Mouse (Mus musculus): ENCODE measurements around the gene Ddb2. TPM values are rescaled to one million over a fixed set of nuclear protein-coding genes. Genes with fewer than 3 reads are reported as not detected.
"Not testable (repeated sequence)": the region's sequence is repeated elsewhere in the genome, so short reads cannot be mapped to it uniquely, and the experiment has no call there.

The Ddb2 gene
- polyA plus RNA-seq, 1 experiment from 2014 or later: 5.5 TPM

GRCm38 (mm10) chr2:91252512-91252911 is 15.7 kb upstream of the Ddb2 start:
- Histone ChIP-seq H3K27me3 (peaks cover 61% of the 10 kb centered on the region), H3K9ac (no peak overlapping the region), H3K4me2 (no peak overlapping the region), H3K27ac (no peak overlapping the region), H3K4me1 (replicated peaks) (peaks cover 19% of the 10 kb centered on the region), H3K4me3 (replicated peaks) (no peak overlapping the region), H3K9me3 (replicated peaks) (no peaks in the 10 kb centered on the region), H3K36me3 (no peaks in the 10 kb centered on the region)
- no peak for ATAC-seq (ENCODE audit: low read depth)
- DNase-seq: no peak
- WGBS (ENCODE audit: insufficient replicate concordance): 48% methylated on average over 4 of the region's 4 CpGs

DNA sequence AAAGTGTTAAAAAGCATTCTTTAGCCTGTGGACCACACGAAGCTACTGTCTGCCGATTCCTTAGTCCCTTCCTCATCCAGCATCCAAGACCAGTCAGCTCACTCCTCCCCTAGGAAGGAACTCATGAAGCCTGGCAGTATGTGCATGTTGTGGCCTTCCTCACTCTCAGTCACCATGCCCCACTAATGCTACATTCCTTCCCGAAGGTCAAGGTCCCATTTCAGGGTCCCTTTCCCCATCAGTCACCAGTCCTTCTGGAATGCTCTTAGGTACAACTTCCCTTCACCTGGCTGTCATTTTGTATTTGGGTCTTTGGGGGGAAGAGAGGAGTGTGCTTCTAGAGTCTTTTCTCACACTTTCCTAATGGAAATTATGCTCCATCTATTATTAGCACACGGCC is 15.2 kb upstream of the Ddb2 start:
- DNase-seq (no peak), ATAC-seq (ENCODE audit: low read depth) (no peak)
- no peak overlapping the region for H3K9ac ChIP-seq
- H3K4me3 ChIP-seq (replicated peaks): no peak overlapping the region
- H3K27ac ChIP-seq: no peak overlapping the region
- no peak overlapping the region for H3K4me2 ChIP-seq
- no peaks in the 10 kb centered on the region for H3K9me3 ChIP-seq (replicated peaks)
- WGBS (ENCODE audit: insufficient replicate concordance): 49% methylated on average over 4 of the region's 4 CpGs
- no peaks in the 10 kb centered on the region for H3K36me3 ChIP-seq
- peaks cover 56% of the 10 kb centered on the region for H3K27me3 ChIP-seq
- peaks cover 14% of the 10 kb centered on the region for H3K4me1 ChIP-seq (replicated peaks)

DNA sequence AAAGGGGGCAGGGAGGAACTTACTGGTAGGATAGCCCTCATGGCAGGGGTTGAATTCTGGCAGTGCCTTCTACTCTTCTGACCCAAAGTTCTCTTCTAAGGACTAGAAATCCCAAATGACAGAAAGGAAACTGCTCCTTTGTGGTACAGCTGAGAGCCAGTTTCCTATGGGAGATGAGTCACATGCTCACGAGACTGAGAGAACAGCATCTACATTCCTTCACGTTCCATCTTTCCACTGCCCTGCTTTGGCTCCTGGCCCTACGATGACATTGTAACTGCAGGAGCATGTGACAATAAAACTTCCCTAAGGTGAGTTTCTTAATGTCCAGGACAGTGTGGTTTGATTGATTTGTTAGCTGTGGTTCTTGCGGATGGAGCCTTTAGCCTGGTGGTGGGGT is 11.6 kb upstream of the Ddb2 start:
- H3K9me3 ChIP-seq (replicated peaks): no peaks in the 10 kb centered on the region
- H3K27me3 ChIP-seq: peaks cover 20% of the 10 kb centered on the region
- no peak overlapping the region for H3K27ac ChIP-seq
- H3K9ac ChIP-seq: no peak overlapping the region
- 77% methylated on average over 4 of the region's 4 CpGs for WGBS (ENCODE audit: insufficient replicate concordance)
- ATAC-seq (ENCODE audit: low read depth) (no peak), DNase-seq (no peak)
- H3K36me3 ChIP-seq: no peaks in the 10 kb centered on the region
- no peak overlapping the region for H3K4me3 ChIP-seq (replicated peaks)
- H3K4me1 ChIP-seq (replicated peaks): peaks cover 23% of the 10 kb centered on the region
- H3K4me2 ChIP-seq: no peak overlapping the region

DNA sequence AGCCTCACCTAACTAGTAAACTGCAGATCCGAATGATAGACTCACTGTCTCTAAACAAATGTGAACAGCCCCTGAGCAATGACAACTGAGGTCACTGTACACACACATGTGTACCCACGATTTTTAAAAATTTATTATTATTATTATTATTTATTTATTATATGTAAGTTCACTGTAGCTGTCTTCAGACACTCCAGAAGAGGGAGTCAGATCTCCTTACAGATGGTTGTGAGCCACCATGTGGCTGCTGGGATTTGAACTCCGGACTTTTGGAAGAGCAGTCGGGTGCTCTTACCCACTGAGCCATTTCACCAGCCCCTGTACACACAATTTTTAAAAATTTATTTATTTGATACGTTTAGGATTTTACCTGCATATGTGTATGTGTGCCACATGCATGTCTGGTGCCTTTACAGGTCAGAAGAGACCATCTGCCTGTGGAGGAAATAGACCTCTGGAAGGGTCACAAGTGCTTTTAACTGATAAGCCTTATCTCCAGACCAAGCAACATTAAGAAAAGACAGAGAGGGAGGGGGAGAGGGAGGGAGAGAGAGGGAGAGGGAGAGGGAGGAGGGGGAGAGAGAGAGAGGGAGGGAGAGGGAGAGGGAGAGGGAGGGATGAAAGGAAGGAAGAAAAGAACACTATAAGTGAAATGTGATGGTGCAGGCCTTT is 7.9 kb upstream of the Ddb2 start:
- H3K9ac ChIP-seq: 0 out of 2 replicates have a peak overlapping the region, but pooled peaks have one; percentile 11
- H3K36me3 ChIP-seq: no peaks in the 10 kb centered on the region
- ATAC-seq (ENCODE audit: low read depth) (peak; percentile 90), DNase-seq (peak; percentile 54)
- H3K9me3 ChIP-seq (replicated peaks): no peaks in the 10 kb centered on the region
- peak overlapping the region; percentile 67 for H3K27ac ChIP-seq
- H3K4me3 ChIP-seq (replicated peaks): no peak overlapping the region
- H3K4me2 ChIP-seq: no peak overlapping the region
- H3K27me3 ChIP-seq: no peaks in the 10 kb centered on the region
- H3K4me1 ChIP-seq (replicated peaks): peaks cover 38% of the 10 kb centered on the region
- 33% methylated on average over 5 of the region's 5 CpGs for WGBS (ENCODE audit: insufficient replicate concordance)

- Histone ChIP-seq H3K9me3 (replicated peaks) (no peaks in the 10 kb centered on the region), H3K9ac (0 out of 2 replicates have a peak overlapping the region, but pooled peaks have one; percentile 20), H3K27me3 (no peaks in the 10 kb centered on the region), H3K36me3 (no peaks in the 10 kb centered on the region), H3K27ac (0 out of 2 replicates have a peak overlapping the region, but pooled peaks have one; percentile 36), H3K4me2 (no peak overlapping the region), H3K4me3 (replicated peaks) (no peak overlapping the region), H3K4me1 (replicated peaks) (peaks cover 38% of the 10 kb centered on the region)
- DNase-seq (no peak), ATAC-seq (ENCODE audit: low read depth) (no peak)
- whole genome bisulfite sequencing (ENCODE audit: insufficient replicate concordance): 74% methylated on average over 3 of the region's 3 CpGs
These were observed 6.6 kb upstream of the Ddb2 start for GRCm38 (mm10) chr2:91243416-91243815.

DNA sequence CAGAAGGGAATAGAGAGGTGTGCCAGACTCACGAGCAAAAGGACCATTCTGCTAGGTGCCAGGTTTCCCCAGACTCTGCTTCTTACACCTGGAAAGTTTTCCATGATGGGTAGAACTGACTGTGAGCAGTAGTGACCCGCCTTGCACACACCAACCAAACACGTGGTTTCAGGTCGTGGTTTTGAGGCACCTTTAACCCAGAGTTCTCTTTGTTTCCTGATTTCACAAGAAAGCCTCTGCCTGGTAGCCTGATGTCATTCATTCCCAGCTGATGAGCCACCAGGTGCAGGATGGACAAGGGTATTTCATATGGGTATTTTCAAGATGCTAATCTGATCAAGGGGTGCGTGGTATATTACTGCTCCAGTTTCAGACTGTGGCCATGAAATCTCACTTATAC is 5.8 kb upstream of the Ddb2 start:
- WGBS (ENCODE audit: insufficient replicate concordance): 29% methylated on average over 5 of the region's 5 CpGs
- DNase-seq: no peak
- 0 out of 2 replicates have a peak, but pooled peaks have one; percentile 18 for ATAC-seq (ENCODE audit: low read depth)
- no peaks in the 10 kb centered on the region for H3K36me3 ChIP-seq
- no peaks in the 10 kb centered on the region for H3K27me3 ChIP-seq
- H3K4me2 ChIP-seq: no peak overlapping the region
- no peak overlapping the region for H3K9ac ChIP-seq
- H3K4me1 ChIP-seq (replicated peaks): peaks cover 42% of the 10 kb centered on the region
- H3K9me3 ChIP-seq (replicated peaks): no peaks in the 10 kb centered on the region
- H3K27ac ChIP-seq: no peak overlapping the region
- no peak overlapping the region for H3K4me3 ChIP-seq (replicated peaks)

DNA sequence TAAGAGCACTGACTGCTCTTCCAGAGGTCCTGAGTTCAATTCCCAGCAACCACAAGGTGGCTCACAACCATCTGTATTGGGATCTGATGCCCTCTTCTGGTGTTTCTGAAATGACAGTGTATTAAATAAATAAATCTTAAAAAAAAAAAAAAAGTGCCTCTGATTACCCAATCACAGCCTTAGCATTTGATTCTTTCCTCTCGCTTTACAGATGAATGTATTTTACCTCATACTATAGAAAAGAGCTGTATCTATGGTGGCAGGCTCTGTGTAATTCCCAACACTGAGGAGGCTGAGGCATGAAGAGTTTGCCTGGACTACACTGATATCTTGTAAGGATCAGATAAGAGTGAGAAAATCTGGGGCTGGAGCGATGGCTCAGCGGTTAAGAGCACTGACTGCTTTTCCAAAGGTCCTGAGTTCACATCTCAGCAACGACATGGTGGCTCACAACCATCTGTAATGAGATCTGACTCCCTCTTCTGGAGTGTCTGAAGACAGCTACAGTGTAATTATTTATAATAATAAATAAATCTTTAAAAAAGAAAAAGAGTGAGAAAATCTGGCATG is 814 bp upstream of the Ddb2 start:
- WGBS (ENCODE audit: insufficient replicate concordance): 14% methylated on average over 4 of the region's 4 CpGs
- not testable (repeated sequence) for H3K36me3 ChIP-seq; DNase-seq; H3K9me3 ChIP-seq (replicated peaks); H3K27me3 ChIP-seq
- peak overlapping the region; percentile 73 for H3K9ac ChIP-seq
- peak overlapping the region; percentile 71 for H3K4me3 ChIP-seq (replicated peaks)
- H3K4me1 ChIP-seq (replicated peaks): peaks cover 24% of the 10 kb centered on the region
- peak overlapping the region; percentile 97 for H3K4me2 ChIP-seq
- peak; percentile 6; the same call in 1 of the 2 replicates for ATAC-seq (ENCODE audit: low read depth)
- peak overlapping the region; percentile 94 for H3K27ac ChIP-seq

DNA sequence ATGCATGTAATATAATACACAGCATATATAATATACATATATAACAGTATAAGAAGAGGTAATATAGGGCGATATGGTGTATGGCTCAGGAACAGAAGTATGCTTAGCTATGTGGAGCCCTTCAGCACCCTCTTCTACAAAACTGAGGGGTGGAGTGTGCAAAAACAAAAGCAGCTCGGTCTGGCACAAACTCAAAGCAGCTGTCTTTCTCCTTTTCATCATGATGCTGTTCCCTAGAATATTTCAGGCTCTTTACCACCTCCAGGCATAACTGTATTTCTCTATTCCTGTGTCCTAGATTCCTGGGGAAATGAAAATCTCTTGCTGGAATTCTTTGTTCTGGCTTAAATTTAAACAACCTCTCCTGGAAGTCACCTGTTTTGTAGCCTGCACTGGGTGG is 7.0 kb downstream of the Ddb2 start:
- no peak for DNase-seq
- no peak overlapping the region for H3K4me2 ChIP-seq
- whole genome bisulfite sequencing (ENCODE audit: insufficient replicate concordance): 67% methylated on average over 2 of the region's 2 CpGs
- no peak overlapping the region for H3K4me3 ChIP-seq (replicated peaks)
- H3K4me1 ChIP-seq (replicated peaks): no peaks in the 10 kb centered on the region
- no peaks in the 10 kb centered on the region for H3K27me3 ChIP-seq
- no peak for ATAC-seq (ENCODE audit: low read depth)
- H3K9me3 ChIP-seq (replicated peaks): no peaks in the 10 kb centered on the region
- no peak overlapping the region for H3K9ac ChIP-seq
- no peak overlapping the region for H3K27ac ChIP-seq
- H3K36me3 ChIP-seq: peaks cover 9% of the 10 kb centered on the region; the same call in 1 of the 2 replicates

- DNase-seq (no peak), ATAC-seq (ENCODE audit: low read depth) (no peak)
- 82% methylated on average over 2 of the region's 2 CpGs for WGBS (ENCODE audit: insufficient replicate concordance)
- Histone ChIP-seq H3K9me3 (replicated peaks) (no peaks in the 10 kb centered on the region), H3K4me2 (no peak overlapping the region), H3K27me3 (no peaks in the 10 kb centered on the region), H3K4me1 (replicated peaks) (no peaks in the 10 kb centered on the region), H3K4me3 (replicated peaks) (no peak overlapping the region), H3K36me3 (no peaks in the 10 kb centered on the region), H3K9ac (no peak overlapping the region), H3K27ac (no peak overlapping the region)
These were observed 13.2 kb downstream of the Ddb2 start for GRCm38 (mm10) chr2:91223614-91224013.

GRCm38 (mm10) chr2:91220501-91220900 is 16.3 kb downstream of the Ddb2 start:
- H3K4me3 ChIP-seq (replicated peaks): no peak overlapping the region
- ATAC-seq (ENCODE audit: low read depth): no peak
- WGBS (ENCODE audit: insufficient replicate concordance): 93% methylated on average over 3 of the region's 3 CpGs
- H3K4me1 ChIP-seq (replicated peaks): no peaks in the 10 kb centered on the region
- DNase-seq: no peak
- H3K36me3 ChIP-seq: no peaks in the 10 kb centered on the region
- no peaks in the 10 kb centered on the region for H3K27me3 ChIP-seq
- H3K4me2 ChIP-seq: no peak overlapping the region
- H3K27ac ChIP-seq: no peak overlapping the region
- no peaks in the 10 kb centered on the region for H3K9me3 ChIP-seq (replicated peaks)
- H3K9ac ChIP-seq: no peak overlapping the region

DNA sequence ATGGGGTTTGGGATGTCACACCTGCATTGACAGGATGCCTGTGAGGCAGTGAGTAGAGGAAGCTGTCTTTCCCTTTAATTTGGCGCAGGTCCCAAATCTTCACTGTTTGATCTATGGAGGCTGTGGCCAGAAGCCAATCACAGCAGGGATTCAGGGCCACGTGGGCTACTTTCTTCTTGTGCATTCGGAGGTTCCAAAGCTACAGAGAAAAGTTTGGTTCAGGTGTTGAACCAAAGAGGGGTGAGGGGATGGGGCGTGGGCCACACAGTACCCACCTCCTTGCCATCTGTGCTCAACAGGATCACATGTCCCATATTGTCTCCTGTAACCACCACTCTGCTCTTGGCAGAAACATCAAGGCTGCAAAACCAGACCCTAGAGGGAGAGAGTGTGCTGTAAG is 19.8 kb downstream of the Ddb2 start:
- H3K9ac ChIP-seq: no peak overlapping the region
- no peak overlapping the region for H3K4me2 ChIP-seq
- WGBS (ENCODE audit: insufficient replicate concordance): 62% methylated on average over 4 of the region's 4 CpGs
- no peaks in the 10 kb centered on the region for H3K9me3 ChIP-seq (replicated peaks)
- ATAC-seq (ENCODE audit: low read depth) (no peak), DNase-seq (no peak)
- H3K4me1 ChIP-seq (replicated peaks): no peaks in the 10 kb centered on the region
- H3K4me3 ChIP-seq (replicated peaks): no peak overlapping the region
- H3K36me3 ChIP-seq: peaks cover 10% of the 10 kb centered on the region
- H3K27ac ChIP-seq: no peak overlapping the region
- H3K27me3 ChIP-seq: no peaks in the 10 kb centered on the region

- no peak overlapping the region for H3K4me3 ChIP-seq (replicated peaks)
- H3K27me3 ChIP-seq: no peaks in the 10 kb centered on the region
- no peak overlapping the region for H3K9ac ChIP-seq
- DNase-seq (no peak), ATAC-seq (ENCODE audit: low read depth) (no peak)
- H3K4me2 ChIP-seq: no peak overlapping the region
- H3K9me3 ChIP-seq (replicated peaks): no peaks in the 10 kb centered on the region
- H3K4me1 ChIP-seq (replicated peaks): no peaks in the 10 kb centered on the region
- H3K27ac ChIP-seq: no peak overlapping the region
- H3K36me3 ChIP-seq: peaks cover 45% of the 10 kb centered on the region
These were observed 23.5 kb downstream of the Ddb2 start for GRCm38 (mm10) chr2:91213311-91213710.
